Mouse (Mus musculus) macrophage (primary cell): ENCODE results near the gene Ssxb1. TPM values are rescaled to one million over a fixed set of nuclear protein-coding genes. Genes with fewer than 3 reads are reported as not detected.
"Not testable (repeated sequence)": the region's sequence is repeated elsewhere in the genome, so short reads cannot be mapped to it uniquely, and the experiment has no call there.

ENCODE experiments used
- H3K27ac ChIP-seq: fragments of 350-480 bp; formaldehyde crosslinking; 2 replicates; pipeline ENCODE4 v1.9.0; 2021
- H3K36me3 ChIP-seq: fragments of 350-480 bp; formaldehyde crosslinking; 2 replicates; pipeline ENCODE4 v1.9.0; 2021; ENCODE audit errors: inconsistent target
- H3K4me3 ChIP-seq: fragments of 350-480 bp; formaldehyde crosslinking; 2 replicates; pipeline ENCODE4 v1.9.0; 2021; ENCODE audit errors: inconsistent target
- H3K79me2 ChIP-seq: fragments of 350-480 bp; formaldehyde crosslinking; 2 replicates; pipeline ENCODE4 v1.9.0; 2021; ENCODE audit errors: inconsistent target
- WGBS: methylation state at CpG from one replicate; pipeline ENCODE4 v1.1.7; 2026; ENCODE audit warnings: inconsistent platforms; ENCODE audit not compliant: missing documents; 5-methylcytosine and 5-hydroxymethylcytosine counted together
- polyA plus RNA-seq: library from polyadenylated mRNA; stranded (reverse); fragments of 250-400 nt; gene quantifications from 3 replicates; pipeline ENCODE4 v1.2.4, GENCODE M21; 2018; ENCODE audit warnings: inconsistent platforms
- total RNA-seq, 78 experiments: library from RNA; depleted of rRNA; stranded (reverse); fragments of 250-400 nt; gene quantifications; 1 replicate in 9 of 78; 2 replicates in 24 of 78; 3 replicates in 43 of 78; 4 replicates in 2 of 78; pipeline ENCODE4 v1.2.4; 2018; ENCODE audit warnings: inconsistent platforms in 56 of 78

Ssxb1 gene
- total RNA-seq (2018; cell fraction: chromatin; rRNA removed), result not detected
- total RNA-seq (2018; cell fraction: cytosol; rRNA removed), result not detected
- total RNA-seq (2018; cell fraction: nucleus; rRNA removed), result not detected
- not detected in 3 replicates for polyA plus RNA-seq

DNA sequence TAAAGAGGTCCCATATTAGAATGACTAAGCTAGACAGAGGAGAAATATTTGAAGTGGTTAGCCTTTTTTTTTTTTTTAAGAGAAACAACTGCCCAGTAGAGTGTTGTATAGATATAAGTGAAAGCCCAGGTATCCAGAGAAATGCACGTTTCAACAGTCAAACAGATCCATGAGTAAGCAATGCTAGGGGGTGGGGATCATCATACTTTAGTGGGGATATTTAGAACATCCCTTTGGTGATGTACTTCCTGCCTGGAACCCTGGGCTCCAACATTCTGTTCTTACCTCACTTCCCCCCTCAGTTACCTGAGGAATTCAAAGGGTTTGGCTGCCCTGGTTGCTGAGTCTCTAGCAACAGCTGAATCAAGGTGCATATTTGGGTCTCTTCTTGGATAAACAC is at the start of gene Ssxb1:
Gene Ssxb1, plus strand, starts transcription at position 301 of the 400 bp plus-strand sequence.
- 11% methylated on average over 1 of the region's 1 CpGs for WGBS

DNA sequence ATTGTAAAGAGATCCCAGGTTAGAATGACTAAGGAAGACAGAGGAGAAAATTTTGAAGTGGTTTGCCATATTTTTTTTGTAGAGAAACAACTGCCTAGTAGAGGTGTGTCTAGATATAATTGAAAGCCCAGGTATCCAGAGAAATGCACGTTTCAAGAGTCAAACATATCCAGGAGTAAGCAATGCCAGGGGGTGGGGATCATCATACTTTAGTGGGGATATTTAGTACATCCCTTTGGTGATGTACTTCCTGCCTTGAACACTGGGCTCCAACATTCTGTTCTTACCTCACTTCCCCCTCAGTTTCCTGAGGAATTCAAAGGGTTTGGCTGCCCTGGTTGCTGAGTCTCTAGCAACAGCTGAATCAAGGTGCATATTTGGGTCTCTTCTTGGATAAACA is 46.4 kb upstream of the Ssxb1 start, which contains the start of gene Ssxb9:
Gene Ssxb9, plus strand, starts transcription at position 301 of the 400 bp plus-strand sequence.
- not testable (repeated sequence) for H3K36me3 ChIP-seq, H3K27ac ChIP-seq, H3K4me3 ChIP-seq, H3K79me2 ChIP-seq
- whole genome bisulfite sequencing, result 43% methylated on average over 1 of the region's 1 CpGs

More for the DNA sequence above, at the start of gene Ssxb1:
- not testable (repeated sequence) for H3K36me3 ChIP-seq, H3K4me3 ChIP-seq, H3K27ac ChIP-seq, H3K79me2 ChIP-seq

DNA sequence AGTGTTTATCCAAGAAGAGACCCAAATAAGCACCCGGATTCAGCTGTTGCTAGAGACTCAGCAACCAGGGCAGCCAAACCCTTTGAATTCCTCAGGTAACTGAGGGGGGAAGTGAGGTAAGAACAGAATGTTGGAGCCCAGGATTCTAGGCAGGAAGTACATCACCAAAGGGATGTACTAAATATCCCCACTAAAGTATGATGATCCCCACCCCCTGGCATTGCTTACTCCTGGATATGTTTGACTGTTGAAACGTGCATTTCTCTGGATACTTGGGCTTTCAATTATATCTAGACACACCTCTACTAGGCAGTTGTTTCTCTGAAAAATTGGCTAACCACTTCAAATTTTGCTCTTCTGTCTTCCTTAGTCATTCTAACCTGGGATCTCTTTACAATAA is 48.5 kb downstream of the Ssxb1 start, which contains the start of gene Ssxb2:
Gene Ssxb2, minus strand, starts transcription at position 101 of the 400 bp plus-strand sequence.
- H3K79me2 ChIP-seq, H3K4me3 ChIP-seq, H3K27ac ChIP-seq, H3K36me3 ChIP-seq: not testable (repeated sequence)
- WGBS, result 73% methylated on average over 2 of the region's 2 CpGs

Other genes starting within 250 kb of the Ssxb1 start
- gene Tbc1d25, start 237.1 kb upstream of the Ssxb1 start, polyA plus RNA-seq, result 5.8 to 6.8 TPM (median 6.5 TPM) in 3 replicates
- gene Ebp, start 219.8 kb upstream of the Ssxb1 start, polyA plus RNA-seq, result 45.9 to 52.0 TPM (median 47.6 TPM) in 3 replicates
- 0.90 to 1.2 TPM (median 0.98 TPM) in 3 replicates for gene Porcn, start 206.8 kb upstream of the Ssxb1 start, polyA plus RNA-seq
- gene Ftsj1, start 160.9 kb upstream of the Ssxb1 start, polyA plus RNA-seq, result 8.2 to 10.3 TPM (median 8.3 TPM) in 3 replicates
- gene Slc38a5, start 142.2 kb upstream of the Ssxb1 start, polyA plus RNA-seq, result not detected in 3 replicates
- not detected in 3 replicates for gene Ssxb10, start 85.9 kb upstream of the Ssxb1 start, polyA plus RNA-seq
- not detected in 3 replicates for gene Ssxb9, start 46.3 kb upstream of the Ssxb1 start, polyA plus RNA-seq
- not detected in 3 replicates for gene Ssxb2, start 48.4 kb downstream of the Ssxb1 start, polyA plus RNA-seq
- gene Gm14459, start 111.6 kb downstream of the Ssxb1 start, polyA plus RNA-seq, result not detected in 3 replicates
- not detected in 3 replicates for gene Ssxb6, start 134.9 kb downstream of the Ssxb1 start, polyA plus RNA-seq
- gene Ssxb3, start 178.5 kb downstream of the Ssxb1 start, polyA plus RNA-seq, result not detected in 3 replicates